Mouse (Mus musculus) heart, postnatal 0 days (tissue): ENCODE measurements at regions not wholly inside any gene's neighbourhood (a gene's known extent, or its start where the extent isn't known, plus 50 kb on each side); places are given as distances from the start of the nearest gene placed in this dataset.

Experiments used
- ATAC-seq: fragments of 200-750 bp; cut with Nextera tagmentation; 2 replicates; pipeline ENCODE4 v1.8.0; 2017; ENCODE audit warnings: low read depth, moderate number of reproducible peaks, moderate library complexity; ENCODE audit not compliant: insufficient read depth
- DNase-seq: peaks from one replicate; pipeline ENCODE4 v3.0.0-alpha.2; 2016; ENCODE audit warnings: low spot score
- H3K27ac ChIP-seq: fragments of 300-500 bp; sonication (generic); 2 replicates; pipeline ENCODE4 v1.5.1; 2014; ENCODE audit warnings: low read depth, mild to moderate bottlenecking
- H3K27me3 ChIP-seq: fragments of 300-500 bp; sonication (generic); 2 replicates; pipeline ENCODE4 v1.6.1; 2014; ENCODE audit warnings: low read length, mixed read lengths; ENCODE audit not compliant: control insufficient read depth, insufficient read depth
- H3K36me3 ChIP-seq: fragments of 300-500 bp; sonication (generic); replicated peaks from 2 replicates; pipeline ENCODE4 v1.6.1; 2014; ENCODE audit warnings: low read length, mixed read lengths; ENCODE audit not compliant: control insufficient read depth, insufficient read depth
- H3K4me1 ChIP-seq: fragments of 300-500 bp; sonication (generic); 2 replicates; pipeline ENCODE4 v1.6.1; 2014; ENCODE audit warnings: antibody characterized with exemption; ENCODE audit not compliant: control insufficient read depth, insufficient read depth
- H3K4me2 ChIP-seq: fragments of 300-500 bp; sonication (generic); 2 replicates; pipeline ENCODE4 v1.6.1; 2014; ENCODE audit warnings: low read depth, mild to moderate bottlenecking, low read length, moderate library complexity
- H3K4me3 ChIP-seq: fragments of 300-500 bp; sonication (generic); 2 replicates; pipeline ENCODE4 v1.5.1; 2014; ENCODE audit warnings: low read depth, low read length
- H3K9ac ChIP-seq: fragments of 300-500 bp; sonication (generic); replicated peaks from 2 replicates; pipeline ENCODE4 v1.6.1; 2014; ENCODE audit warnings: low read depth, low read length, mixed read lengths
- H3K9me3 ChIP-seq: fragments of 300-500 bp; sonication (generic); replicated peaks from 2 replicates; pipeline ENCODE4 v1.6.1; 2016; ENCODE audit warnings: low read length; ENCODE audit not compliant: control insufficient read depth
- CTCF ChIP-seq: IDR thresholded peaks from 2 replicates; pipeline ENCODE4 v1.5.1; 2016; ENCODE audit warnings: antibody characterized with exemption, control low read depth, low read depth
- EP300 ChIP-seq: IDR thresholded peaks from 2 replicates; pipeline ENCODE4 v1.6.1; 2016; ENCODE audit warnings: antibody characterized with exemption, low read depth
- WGBS: fragments of 180-500 bp; shearing (Covaris S2); extraction: QIAGEN DNeasy Blood & Tissue Kit; methylation state at CpG from one replicate; pipeline ENCODE4 v1.1.7; 2014; 5-methylcytosine and 5-hydroxymethylcytosine counted together

GRCm38 (mm10) chr4:31658820-31659219 lies 305.1 kb upstream of the Map3k7 start:
- H3K9ac ChIP-seq, result no peak overlapping the region
- ATAC-seq, result no peak
- H3K4me1 ChIP-seq, result 0 out of 2 replicates have a peak, but pooled peaks cover 10% of the 10 kb centered on the region
- no peaks in the 10 kb centered on the region for H3K9me3 ChIP-seq
- no peaks in the 10 kb centered on the region for H3K36me3 ChIP-seq
- whole genome bisulfite sequencing, result 66% methylated on average over 5 of the region's 5 CpGs
- TF ChIP-seq EP300 (no peak), CTCF (no peak)
- no peak overlapping the region for H3K4me3 ChIP-seq
- no peaks in the 10 kb centered on the region for H3K27me3 ChIP-seq
- DNase-seq, result no peak
- H3K4me2 ChIP-seq, result no peak overlapping the region
- H3K27ac ChIP-seq, result no peak overlapping the region

- no peak overlapping the region for H3K4me3 ChIP-seq
- H3K27ac ChIP-seq, result no peak overlapping the region
- H3K36me3 ChIP-seq, result no peaks in the 10 kb centered on the region
- ATAC-seq (no peak), DNase-seq (no peak)
- H3K9ac ChIP-seq, result no peak overlapping the region
- no peaks in the 10 kb centered on the region for H3K9me3 ChIP-seq
- no peaks in the 10 kb centered on the region for H3K27me3 ChIP-seq
- 67% methylated on average over 4 of the region's 4 CpGs for WGBS
- 0 out of 2 replicates have a peak, but pooled peaks cover 10% of the 10 kb centered on the region for H3K4me1 ChIP-seq
- no peak for TF ChIP-seq CTCF
- no peak for TF ChIP-seq EP300
- H3K4me2 ChIP-seq, result no peak overlapping the region
Measured at GRCm38 (mm10) chr4:31660896-31661295, 303.0 kb upstream of the Map3k7 start.

DNA sequence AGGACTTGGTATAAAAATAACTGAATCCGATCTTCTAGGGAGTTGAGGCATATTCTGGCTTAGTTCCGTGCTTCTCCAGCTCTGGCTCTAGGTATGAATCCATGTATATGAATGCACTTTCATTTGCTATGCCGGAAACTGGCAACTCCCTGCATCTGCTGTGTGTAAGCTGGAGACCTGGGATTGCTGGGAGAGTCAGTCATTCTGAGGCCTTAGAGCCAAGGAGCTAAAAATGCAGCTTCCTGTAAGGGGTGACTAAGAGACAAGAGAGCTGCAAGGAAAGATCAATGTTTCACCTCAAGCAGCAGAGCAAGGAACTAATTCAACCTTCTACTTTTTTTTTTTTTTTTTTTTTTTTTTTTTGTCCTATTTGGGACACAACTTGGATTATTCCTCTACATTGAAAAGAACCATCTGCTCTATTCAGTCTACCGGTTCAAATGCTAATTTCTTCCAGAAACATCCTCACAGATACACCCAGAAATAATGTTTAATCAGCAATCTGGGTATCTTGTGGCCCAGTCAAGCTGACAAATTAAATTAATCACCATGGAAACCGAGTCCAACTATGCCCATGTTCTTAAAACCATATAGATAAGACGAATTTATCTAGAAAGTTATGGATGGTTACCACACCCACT lies 292.2 kb upstream of the Map3k7 start:
- H3K9me3 ChIP-seq, result no peaks in the 10 kb centered on the region
- no peak overlapping the region for H3K4me2 ChIP-seq
- H3K36me3 ChIP-seq, result no peaks in the 10 kb centered on the region
- H3K4me3 ChIP-seq, result no peak overlapping the region
- no peak overlapping the region for H3K9ac ChIP-seq
- no peak for DNase-seq
- TF ChIP-seq CTCF (no peak), EP300 (no peak)
- no peak for ATAC-seq
- WGBS, result 71% methylated on average over 6 of the region's 6 CpGs
- no peaks in the 10 kb centered on the region for H3K27me3 ChIP-seq
- H3K4me1 ChIP-seq, result no peaks in the 10 kb centered on the region
- H3K27ac ChIP-seq, result no peak overlapping the region

DNA sequence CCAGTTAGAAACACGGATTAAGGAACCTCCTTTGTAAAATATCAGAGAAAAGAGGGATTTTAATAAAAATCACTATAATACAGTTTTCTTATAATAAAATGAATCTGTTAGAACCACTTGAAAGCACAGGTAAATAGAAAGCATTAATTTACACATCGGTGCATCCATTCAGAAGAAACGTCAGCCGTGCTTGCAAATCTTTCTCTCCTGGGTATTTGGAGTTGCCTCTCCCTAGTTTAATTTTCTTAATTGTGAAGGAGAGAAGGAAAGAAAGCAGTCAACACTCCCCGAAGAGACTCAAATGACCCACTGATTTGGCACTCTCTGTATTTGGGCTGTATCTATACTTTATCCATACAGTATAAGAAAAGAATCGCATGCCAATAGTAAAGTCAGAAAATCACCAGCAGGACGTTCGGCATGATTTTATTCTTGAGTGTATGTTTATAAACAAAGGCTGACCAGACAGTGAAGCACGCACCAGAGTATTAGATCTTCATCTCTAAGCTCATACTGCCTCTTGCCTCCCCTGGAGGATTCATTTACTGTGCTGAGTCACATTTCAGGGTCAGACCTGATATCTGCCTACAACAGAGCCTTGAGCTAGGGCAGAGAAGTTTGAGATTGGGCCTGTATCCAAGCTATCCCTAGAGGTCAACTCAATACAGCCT lies 291.6 kb upstream of the Map3k7 start:
- 82% methylated on average over 9 of the region's 9 CpGs for WGBS
- Histone ChIP-seq H3K9me3 (no peaks in the 10 kb centered on the region), H3K27ac (no peak overlapping the region), H3K4me2 (no peak overlapping the region), H3K9ac (no peak overlapping the region), H3K4me3 (no peak overlapping the region), H3K27me3 (no peaks in the 10 kb centered on the region), H3K36me3 (no peaks in the 10 kb centered on the region), H3K4me1 (no peaks in the 10 kb centered on the region)
- DNase-seq (no peak), ATAC-seq (no peak)
- TF ChIP-seq CTCF (no peak), EP300 (no peak)

- H3K9me3 ChIP-seq, result no peaks in the 10 kb centered on the region
- 75% methylated on average over 2 of the region's 2 CpGs for WGBS
- ATAC-seq (no peak), DNase-seq (no peak)
- H3K27ac ChIP-seq, result no peak overlapping the region
- H3K4me1 ChIP-seq, result no peaks in the 10 kb centered on the region
- H3K4me2 ChIP-seq, result no peak overlapping the region
- no peaks in the 10 kb centered on the region for H3K36me3 ChIP-seq
- no peak overlapping the region for H3K4me3 ChIP-seq
- TF ChIP-seq CTCF (no peak), EP300 (no peak)
- H3K9ac ChIP-seq, result no peak overlapping the region
- H3K27me3 ChIP-seq, result no peaks in the 10 kb centered on the region
Measured at GRCm38 (mm10) chr4:31672842-31673171, 291.1 kb upstream of the Map3k7 start.

- no peak overlapping the region for H3K9ac ChIP-seq
- no peaks in the 10 kb centered on the region for H3K27me3 ChIP-seq
- H3K4me2 ChIP-seq, result no peak overlapping the region
- no peak overlapping the region for H3K4me3 ChIP-seq
- H3K27ac ChIP-seq, result no peak overlapping the region
- ATAC-seq (no peak), DNase-seq (no peak)
- no peaks in the 10 kb centered on the region for H3K4me1 ChIP-seq
- TF ChIP-seq CTCF (no peak), EP300 (no peak)
- no peaks in the 10 kb centered on the region for H3K9me3 ChIP-seq
- 80% methylated on average over 13 of the region's 13 CpGs for WGBS
- no peaks in the 10 kb centered on the region for H3K36me3 ChIP-seq
Measured at GRCm38 (mm10) chr4:31679007-31679590, 284.8 kb upstream of the Map3k7 start.
